Mouse (Mus musculus) large intestine, adult 2 months (tissue): ENCODE results near the gene Lysmd1. TPM values are rescaled to one million over a fixed set of nuclear protein-coding genes. Genes with fewer than 3 reads are reported as not detected.
"Not testable (repeated sequence)": the region's sequence is repeated elsewhere in the genome, so short reads cannot be mapped to it uniquely, and the experiment has no call there.

Source experiments
- DNase-seq: peaks from one replicate; pipeline ENCODE4 v3.0.0-alpha.2; 2012; ENCODE audit warnings: low read depth, low spot score
- WGBS: fragments of 180-500 bp; shearing (Covaris S2); methylation state at CpG from one replicate; pipeline ENCODE4 v1.1.7; 2018; 5-methylcytosine and 5-hydroxymethylcytosine counted together
- polyA plus RNA-seq: library from polyadenylated mRNA; depleted of rRNA; stranded (reverse); fragments of >200 nt; gene quantifications from 2 replicates; pipeline ENCODE4 v1.2.3, GENCODE M21; 2012; rRNA removed

Lysmd1 gene
- 7.6 and 7.7 TPM in 2 replicates for polyA plus RNA-seq

GRCm38 (mm10) chr3:95133680-95134101 is at the start of gene Lysmd1, which contains the start of gene Scnm1:
Lysmd1 (plus strand) TSS chr3:95134088.
Scnm1 (minus strand) TSS chr3:95134011.
- DNase-seq, result peak; percentile 93
- WGBS, result under 1% methylated on average over 20 of the region's 20 CpGs

- 97% methylated on average over 1 of the region's 1 CpGs for WGBS
- no peak for DNase-seq
Measured at GRCm38 (mm10) chr3:95088071-95088470, 45.8 kb upstream of the Lysmd1 start.

GRCm38 (mm10) chr3:95100854-95101253 is 33.0 kb upstream of the Lysmd1 start:
- WGBS, result 36% methylated on average over 2 of the region's 2 CpGs
- no peak for DNase-seq

GRCm38 (mm10) chr3:95105121-95105520 is 28.8 kb upstream of the Lysmd1 start:
- no peak for DNase-seq
- 18% methylated on average over 4 of the region's 4 CpGs for WGBS

GRCm38 (mm10) chr3:95105586-95106337 is 28.1 kb upstream of the Lysmd1 start:
- under 1% methylated on average over 16 of the region's 16 CpGs for WGBS
- DNase-seq, result no peak

GRCm38 (mm10) chr3:95106338-95107117 is 27.4 kb upstream of the Lysmd1 start, which contains the start of gene Pip5k1a:
Pip5k1a (minus strand) TSS chr3:95106930.
- 1% methylated on average over 51 of the region's 51 CpGs for WGBS
- DNase-seq, result peak; percentile 99

GRCm38 (mm10) chr3:95107308-95107707 is 26.6 kb upstream of the Lysmd1 start:
- DNase-seq, result not testable (repeated sequence)

- DNase-seq, result no peak
- 57% methylated on average over 2 of the region's 2 CpGs for WGBS
Measured at GRCm38 (mm10) chr3:95107898-95108297, 26.0 kb upstream of the Lysmd1 start.

- no peak for DNase-seq
Measured at GRCm38 (mm10) chr3:95110911-95111726, 22.8 kb upstream of the Lysmd1 start, which contains the start of gene Vps72. Vps72 (plus strand) TSS chr3:95111022.

GRCm38 (mm10) chr3:95112760-95113159 is 21.1 kb upstream of the Lysmd1 start:
- no peak for DNase-seq
- WGBS, result 91% methylated on average over 1 of the region's 1 CpGs

More at GRCm38 (mm10) chr3:95110911-95111726, 22.8 kb upstream of the Lysmd1 start, which contains the start of gene Vps72:
- under 1% methylated on average over 53 of the region's 54 CpGs for WGBS

- no peak for DNase-seq
- 44% methylated on average over 2 of the region's 2 CpGs for WGBS
Measured at GRCm38 (mm10) chr3:95117751-95118150, 16.1 kb upstream of the Lysmd1 start.

GRCm38 (mm10) chr3:95121580-95121979 is 12.3 kb upstream of the Lysmd1 start:
- 65% methylated on average over 6 of the region's 6 CpGs for WGBS
- no peak for DNase-seq

GRCm38 (mm10) chr3:95124246-95124645 is 9.6 kb upstream of the Lysmd1 start, which contains the start of gene Tmod4:
Tmod4 (plus strand) TSS chr3:95124476.
- DNase-seq, result no peak
- WGBS, result 64% methylated on average over 6 of the region's 6 CpGs

- 9% methylated on average over 5 of the region's 5 CpGs for WGBS
- no peak for DNase-seq
Measured at GRCm38 (mm10) chr3:95124972-95125371, 8.9 kb upstream of the Lysmd1 start.

- no peak for DNase-seq
- WGBS, result 72% methylated on average over 6 of the region's 6 CpGs
Measured at GRCm38 (mm10) chr3:95129226-95129651, 4.6 kb upstream of the Lysmd1 start.

- WGBS, result 88% methylated on average over 5 of the region's 5 CpGs
- no peak for DNase-seq
Measured at GRCm38 (mm10) chr3:95130081-95130480, 3.8 kb upstream of the Lysmd1 start.

GRCm38 (mm10) chr3:95132389-95132788 is 1.5 kb upstream of the Lysmd1 start:
- DNase-seq, result not testable (repeated sequence)
- WGBS, result 87% methylated on average over 2 of the region's 2 CpGs

- WGBS, result 45% methylated on average over 11 of the region's 11 CpGs
- DNase-seq, result no peak
Measured at GRCm38 (mm10) chr3:95133176-95133575, 712 bp upstream of the Lysmd1 start.

- no CpG with 5 or more reads among the region's 12 CpGs for WGBS
- not testable (repeated sequence) for DNase-seq
Measured at GRCm38 (mm10) chr3:95134133-95134532, 245 bp downstream of the Lysmd1 start.
